Mouse (Mus musculus) heart, adult 18-20 months (tissue): ENCODE data around the gene Mpv17l. TPM values are rescaled to one million over a fixed set of nuclear protein-coding genes. Genes with fewer than 3 reads are reported as not detected.
"Not testable (repeated sequence)": the region's sequence is repeated elsewhere in the genome, so short reads cannot be mapped to it uniquely, and the experiment has no call there.

Experiments used
- DNase-seq, 2 experiments: peaks; one replicate each; pipeline ENCODE4 v3.0.0; 2021 to 2022; ENCODE audit warnings: mixed read lengths in 1 of 2
- total RNA-seq, 2 experiments: library from RNA; stranded (reverse); gene quantifications; 2 replicates each; pipeline ENCODE4 v1.2.3; 2021

Mpv17l gene
- total RNA-seq, 2 experiments from 2014 or later = 1.5 to 1.8 TPM

DNA sequence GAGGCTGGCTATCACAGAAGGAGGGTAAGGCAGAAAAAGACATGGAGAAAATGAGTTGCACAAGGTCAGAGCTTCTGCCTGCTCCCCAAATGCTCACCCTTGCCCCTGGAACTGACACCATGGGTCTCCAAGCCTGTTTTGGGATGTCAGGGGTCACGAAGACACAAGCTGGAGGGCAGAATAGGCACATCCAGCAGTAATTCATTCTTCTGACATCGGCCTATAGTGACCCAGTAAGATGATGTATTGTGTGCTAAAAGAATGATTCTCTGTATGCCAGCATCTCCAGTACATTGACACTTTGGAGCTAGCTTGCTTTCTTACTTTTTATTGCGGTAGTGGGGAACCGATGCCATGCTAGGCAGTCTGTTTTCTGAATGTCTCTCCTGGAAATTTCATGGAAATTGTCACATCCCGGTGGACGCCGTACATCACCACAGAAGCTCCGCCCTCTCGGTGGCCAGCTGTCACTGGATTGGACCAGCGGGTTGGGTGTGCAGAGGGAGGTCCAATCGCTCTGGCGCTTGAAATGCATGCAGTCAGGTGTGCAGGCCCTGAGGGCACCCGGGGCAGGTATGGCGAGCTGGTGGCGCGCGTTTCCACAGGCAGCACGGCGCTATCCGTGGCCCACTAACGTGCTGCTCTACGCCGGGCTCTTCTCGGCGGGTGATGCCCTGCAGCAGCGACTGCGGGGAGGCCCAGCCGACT, 37.3 kb downstream of the Mpv17l start:
- DNase-seq = peak; percentile 12 to 26

DNA sequence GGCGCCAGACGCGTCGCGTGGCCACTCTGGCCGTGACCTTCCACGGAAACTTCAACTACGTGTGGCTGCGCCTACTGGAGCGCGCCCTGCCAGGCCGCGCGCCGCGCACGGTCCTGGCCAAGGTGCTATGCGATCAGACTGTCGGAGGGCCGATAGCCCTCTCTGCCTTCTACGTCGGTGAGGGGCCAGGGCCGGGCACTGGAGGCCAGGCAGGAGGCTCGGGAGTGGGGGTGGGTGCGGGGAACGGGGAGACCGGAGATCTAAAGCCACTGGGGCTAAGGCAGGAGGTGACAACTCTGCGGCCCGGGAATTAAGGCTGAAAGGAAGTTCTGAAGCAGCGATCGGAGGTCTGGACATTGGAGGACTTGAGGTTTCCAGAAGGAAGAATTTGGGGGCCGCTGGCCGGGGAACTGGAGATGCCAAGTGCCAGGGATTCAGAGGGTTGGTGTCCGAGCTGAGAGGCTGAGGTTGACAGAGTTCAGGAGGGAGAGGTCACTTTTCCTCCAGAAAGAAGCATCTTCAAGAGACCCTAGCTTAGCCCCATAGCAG, 38.0 kb downstream of the Mpv17l start:
- DNase-seq = no peak

DNA sequence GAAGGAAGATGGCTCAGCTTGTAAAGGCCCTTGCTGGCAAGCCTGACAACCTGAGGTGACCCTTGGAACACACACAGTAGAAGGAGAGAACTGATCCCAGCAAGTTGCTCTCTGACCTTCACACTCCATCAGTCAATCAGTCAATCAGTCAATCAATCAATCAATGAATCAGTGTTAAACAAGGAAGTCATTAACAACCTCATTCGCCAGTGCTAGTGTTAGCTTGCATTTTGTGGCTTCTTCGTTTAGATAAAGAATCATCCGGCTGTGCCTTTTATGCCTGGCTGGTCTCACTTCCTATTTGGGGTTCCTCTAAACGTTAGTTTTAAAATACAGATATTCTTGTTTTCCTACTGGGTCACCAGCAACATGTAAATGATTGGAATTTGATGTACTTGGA, 41.2 kb downstream of the Mpv17l start:
- no peak for DNase-seq

DNA sequence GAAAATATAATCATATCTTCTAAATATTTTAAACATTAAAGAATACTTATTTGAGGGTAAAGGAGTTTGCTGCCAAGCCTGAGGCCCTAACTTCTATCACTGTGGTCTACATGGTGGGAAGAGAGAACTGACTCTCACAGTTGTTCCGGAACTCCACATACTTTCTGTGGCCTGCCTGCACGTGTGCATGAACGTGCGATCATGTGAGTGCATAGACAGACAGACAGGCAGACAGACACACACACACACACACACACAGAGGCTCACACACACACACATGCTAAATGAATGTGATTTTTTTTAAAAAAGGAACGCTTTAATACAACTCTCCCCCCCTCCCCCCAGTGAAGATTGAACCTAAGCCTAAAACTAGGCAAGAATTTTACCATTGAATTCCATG, 41.8 kb downstream of the Mpv17l start:
- no peak for DNase-seq

DNA sequence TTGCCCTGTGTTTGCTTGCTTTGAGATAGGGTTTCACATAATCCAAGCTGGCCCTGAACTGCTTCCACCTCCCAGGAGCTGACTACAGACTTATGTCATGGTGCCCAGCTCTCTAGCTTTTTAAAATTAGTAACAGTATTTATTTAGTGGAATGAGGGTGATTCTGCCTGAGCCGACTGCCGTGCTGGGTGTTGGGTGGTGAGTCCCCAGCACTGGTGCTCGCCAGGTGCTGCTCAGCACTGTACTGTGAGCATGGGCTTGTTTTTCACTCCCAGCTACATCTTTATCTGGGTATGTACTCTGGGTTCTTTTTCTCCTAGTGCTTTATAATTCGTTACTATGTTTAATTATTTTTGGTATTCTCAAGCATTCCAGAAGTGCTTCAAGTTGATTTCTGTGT, 42.2 kb downstream of the Mpv17l start:
- no peak for DNase-seq

DNA sequence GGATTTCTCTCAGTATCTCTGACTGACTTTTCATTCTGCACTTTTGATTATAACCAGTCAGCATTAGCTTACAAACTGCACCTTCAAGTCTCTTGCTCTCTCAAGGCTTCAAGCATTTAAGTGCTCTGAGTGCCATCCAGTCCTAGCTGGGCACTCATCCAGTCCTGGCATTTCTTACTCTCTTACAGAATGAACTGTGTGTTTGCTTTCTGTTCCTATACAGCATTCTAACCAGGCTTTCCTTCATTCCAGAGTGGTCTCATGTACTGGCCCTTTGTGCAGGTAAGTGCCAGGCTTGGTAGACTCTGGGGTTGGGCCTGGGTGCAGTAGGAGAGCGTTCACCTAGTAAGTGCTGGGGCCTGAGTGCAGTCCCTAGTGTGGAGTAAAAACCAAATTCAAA, 43.3 kb downstream of the Mpv17l start:
- DNase-seq = no peak

DNA sequence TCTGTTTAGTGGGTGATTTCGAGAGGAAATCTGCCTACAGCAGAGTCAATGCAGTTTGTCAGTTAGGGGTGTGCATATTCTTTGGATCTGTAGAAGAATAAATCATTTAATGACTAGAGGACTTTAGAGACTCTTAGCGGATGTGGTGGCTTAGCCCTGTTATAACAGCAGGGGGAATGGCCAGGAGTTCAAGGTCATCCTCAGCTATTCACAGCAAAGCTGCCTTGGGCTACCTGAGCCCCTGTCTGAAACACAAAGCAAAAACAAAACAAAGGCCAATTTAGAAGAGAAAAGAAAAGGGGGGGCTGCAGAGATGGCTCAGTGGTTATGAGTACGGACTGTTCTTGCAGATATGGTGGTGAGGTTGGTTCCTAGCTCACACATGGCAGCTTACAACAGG, 48.3 kb downstream of the Mpv17l start:
- DNase-seq = no peak

DNA sequence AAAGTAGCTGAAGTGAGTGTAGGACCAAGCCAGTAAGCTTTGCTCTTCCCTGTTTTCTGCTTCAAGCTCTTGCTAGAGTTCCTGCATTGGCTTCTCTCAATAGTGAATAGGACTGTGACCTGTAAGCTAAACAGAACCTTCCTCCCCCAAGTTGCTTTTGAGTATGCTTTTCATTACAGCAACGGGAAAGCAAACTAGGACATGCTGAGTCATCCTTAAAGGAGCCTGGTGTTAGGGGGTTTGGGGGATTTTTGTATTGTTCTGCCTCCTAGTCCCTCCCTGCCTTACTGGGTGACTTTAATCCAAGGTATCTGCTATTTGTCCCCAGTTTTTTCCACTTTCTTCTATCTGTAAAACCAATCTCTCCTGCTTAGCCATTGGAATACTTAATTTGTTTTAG, 59.1 kb downstream of the Mpv17l start:
- DNase-seq = no peak

DNA sequence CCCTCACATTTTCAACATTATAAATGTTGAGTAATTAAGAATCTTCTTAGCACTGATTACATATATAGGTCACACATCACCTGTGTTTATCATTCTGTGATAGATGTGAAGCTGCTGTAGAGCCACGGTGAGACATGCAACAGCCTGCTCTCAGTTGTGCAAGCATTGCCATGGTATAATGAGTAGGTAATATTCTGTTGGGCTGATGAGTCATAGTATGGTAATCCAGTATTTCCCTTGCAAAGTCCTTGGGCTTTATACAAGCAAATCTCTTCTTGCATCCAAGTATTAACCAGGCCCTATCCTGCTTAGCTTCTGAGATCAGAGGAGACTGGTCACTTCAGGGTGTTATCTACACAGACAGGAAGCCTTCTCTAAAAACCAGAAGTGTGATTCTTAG, 66.1 kb downstream of the Mpv17l start:
- DNase-seq = no peak

DNA sequence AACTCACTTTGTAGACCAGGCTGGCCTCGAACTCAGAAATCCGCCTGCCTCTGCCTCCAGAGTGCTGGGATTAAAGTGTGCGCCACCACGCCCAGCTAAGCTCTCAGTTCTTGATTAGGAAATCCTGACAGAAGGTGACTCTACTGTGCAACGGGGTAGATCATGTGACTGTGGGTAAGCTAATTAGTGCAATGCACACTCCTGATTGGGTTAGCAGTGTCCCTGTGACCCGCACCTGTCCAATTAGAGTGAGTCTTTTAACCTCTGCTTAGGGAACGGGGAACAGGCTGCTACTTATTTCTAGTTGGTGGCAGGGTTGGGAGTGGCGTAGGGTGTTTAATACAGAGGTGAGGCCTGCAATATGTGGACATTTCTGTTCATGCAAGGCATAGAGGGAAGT, 69.1 kb downstream of the Mpv17l start:
- DNase-seq = no peak

DNA sequence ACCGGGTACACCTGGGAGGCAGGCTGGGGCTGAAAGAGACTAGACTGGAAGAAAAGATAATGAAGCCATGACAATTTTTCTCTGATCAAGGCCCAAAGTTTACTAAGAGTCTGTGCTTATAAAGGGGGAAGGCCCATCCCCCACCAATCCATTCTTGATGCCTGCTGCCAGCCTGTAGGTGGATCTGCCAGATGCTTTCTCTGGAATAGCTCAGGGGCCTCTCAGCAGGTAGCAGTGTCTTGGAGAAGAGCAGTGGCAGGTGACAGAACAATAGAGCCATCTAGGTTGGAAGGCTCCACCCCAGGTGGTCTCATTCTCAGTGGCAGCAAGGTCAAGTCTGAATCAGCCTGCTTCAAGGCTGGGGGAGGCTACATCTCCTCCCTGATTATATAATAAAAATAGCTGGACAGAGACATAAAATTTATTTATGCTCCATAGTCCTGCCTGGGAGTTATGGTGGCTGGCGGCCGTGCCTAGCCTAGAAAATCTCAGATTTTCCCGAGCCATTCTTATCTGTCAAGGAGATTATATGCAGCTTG, 73.5 kb downstream of the Mpv17l start:
- DNase-seq = not testable (repeated sequence)

DNA sequence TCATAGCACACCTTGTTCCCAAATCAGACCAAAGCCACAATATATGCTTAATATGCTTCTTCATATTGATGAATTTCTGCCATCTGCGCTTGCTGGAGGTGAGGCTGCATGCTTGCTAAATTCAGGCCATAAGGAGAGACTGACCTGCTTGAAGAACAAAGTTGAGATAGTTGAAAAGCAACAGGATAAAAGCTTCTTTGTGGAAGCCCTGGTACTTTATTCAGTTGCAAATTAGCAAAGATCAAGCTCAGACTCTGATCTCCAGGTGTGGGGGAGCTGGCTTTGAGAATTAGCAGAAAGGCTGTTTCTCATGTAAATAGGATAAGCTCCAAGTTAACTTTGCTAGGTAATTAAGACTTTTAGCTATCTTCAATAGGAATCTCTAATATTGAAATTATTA, 74.1 kb downstream of the Mpv17l start:
- DNase-seq = not testable (repeated sequence)

DNA sequence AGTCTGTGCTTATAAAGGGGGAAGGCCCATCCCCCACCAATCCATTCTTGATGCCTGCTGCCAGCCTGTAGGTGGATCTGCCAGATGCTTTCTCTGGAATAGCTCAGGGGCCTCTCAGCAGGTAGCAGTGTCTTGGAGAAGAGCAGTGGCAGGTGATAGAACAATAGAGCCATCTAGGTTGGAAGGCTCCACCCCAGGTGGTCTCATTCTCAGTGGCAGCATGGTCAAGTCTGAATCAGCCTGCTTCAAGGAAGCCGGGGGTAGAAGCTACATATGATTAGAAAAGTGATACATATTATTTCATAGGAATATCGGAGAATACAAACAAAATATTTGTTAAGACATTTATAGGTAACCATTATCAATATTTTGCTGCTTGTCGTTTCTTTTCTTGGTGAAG, 78.8 kb downstream of the Mpv17l start:
- DNase-seq = not testable (repeated sequence)

DNA sequence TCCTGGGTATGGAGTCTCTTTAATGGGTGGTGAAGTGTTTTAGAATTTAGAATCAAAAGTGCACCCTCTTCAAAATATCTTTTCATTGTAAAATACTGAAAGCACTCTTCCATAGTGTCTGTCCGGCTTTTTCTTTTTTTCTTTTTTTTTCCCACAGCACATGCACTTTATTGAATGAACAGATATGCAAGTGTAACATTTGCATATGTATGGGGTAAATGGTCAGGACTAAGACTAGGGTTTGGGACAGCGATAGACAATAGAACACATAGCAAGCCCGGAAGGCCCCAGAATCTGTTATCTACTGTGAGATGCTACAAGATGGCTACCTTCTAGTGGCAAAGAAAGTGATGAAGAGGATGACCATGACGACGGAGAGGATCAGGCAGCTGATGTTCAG, 80.2 kb downstream of the Mpv17l start:
- DNase-seq = no peak

DNA sequence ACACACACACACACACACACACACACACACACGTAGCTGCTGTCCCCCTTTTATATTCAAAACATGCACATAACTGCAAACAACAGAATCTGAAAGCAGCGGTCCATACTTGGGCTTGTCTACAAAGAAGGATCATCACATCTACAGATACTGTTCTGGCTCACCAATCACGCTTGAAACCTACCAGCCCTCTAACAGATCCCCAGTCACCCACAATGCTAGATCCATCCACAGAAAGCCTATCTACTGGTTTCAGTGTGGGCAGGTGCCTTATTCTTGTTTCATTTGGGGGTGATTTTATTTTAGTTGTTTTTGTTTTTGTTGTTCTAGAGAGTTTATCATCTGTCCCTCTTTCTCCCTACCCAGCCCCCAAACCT, 83.2 kb downstream of the Mpv17l start:
- no peak for DNase-seq

DNA sequence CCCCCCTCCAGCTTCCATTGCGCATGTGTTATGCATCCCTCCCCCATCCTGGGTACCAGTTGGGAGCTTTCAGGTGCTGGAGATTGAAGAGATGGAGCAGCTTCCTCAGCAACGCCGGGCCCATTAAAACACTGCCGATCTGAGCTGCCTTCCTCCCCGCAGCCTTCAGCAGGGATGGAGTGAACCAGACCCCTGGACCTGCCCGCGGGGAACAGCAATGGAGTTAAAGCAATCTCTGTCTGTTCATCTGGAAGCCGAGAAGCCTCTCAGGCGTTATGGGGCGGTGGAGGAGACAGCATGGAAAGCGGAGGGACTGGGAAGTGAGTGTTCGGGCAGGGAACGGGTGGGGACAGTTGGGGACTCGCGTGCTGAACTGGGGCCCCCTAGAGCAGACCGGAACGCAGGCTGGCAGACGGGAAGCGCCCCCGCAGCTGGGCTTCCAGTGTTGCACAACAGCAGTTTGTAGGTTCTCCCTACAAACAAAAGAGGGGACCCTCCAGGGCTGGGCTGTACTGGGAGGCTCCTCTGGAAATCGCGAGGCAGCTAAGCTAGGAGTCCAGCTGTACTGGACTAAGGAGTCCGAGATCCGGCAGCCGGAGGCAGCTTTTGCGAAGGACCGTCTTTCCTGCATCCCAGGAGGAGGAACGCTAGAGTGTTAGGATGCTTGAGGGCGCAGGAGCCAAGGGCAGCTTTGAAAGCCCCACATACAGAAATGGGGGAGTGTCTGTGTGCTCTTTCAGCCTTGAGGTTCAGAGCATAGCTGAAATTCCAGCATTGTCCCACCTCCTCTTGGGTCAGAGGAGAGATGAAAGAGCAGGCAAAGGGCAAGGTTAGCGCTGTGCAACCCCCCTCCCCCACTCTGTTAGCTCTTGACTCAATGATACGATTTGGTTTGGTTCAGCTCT, 83.9 kb downstream of the Mpv17l start, which contains the start of the genes 2900011O08Rik and Ifitm7:
TSS of gene 2900011O08Rik (plus strand) at position 31 of the 905 bp plus-strand sequence.
TSS of gene Ifitm7 (minus strand) at position 315 of the 905 bp plus-strand sequence.
- no peak for DNase-seq

DNA sequence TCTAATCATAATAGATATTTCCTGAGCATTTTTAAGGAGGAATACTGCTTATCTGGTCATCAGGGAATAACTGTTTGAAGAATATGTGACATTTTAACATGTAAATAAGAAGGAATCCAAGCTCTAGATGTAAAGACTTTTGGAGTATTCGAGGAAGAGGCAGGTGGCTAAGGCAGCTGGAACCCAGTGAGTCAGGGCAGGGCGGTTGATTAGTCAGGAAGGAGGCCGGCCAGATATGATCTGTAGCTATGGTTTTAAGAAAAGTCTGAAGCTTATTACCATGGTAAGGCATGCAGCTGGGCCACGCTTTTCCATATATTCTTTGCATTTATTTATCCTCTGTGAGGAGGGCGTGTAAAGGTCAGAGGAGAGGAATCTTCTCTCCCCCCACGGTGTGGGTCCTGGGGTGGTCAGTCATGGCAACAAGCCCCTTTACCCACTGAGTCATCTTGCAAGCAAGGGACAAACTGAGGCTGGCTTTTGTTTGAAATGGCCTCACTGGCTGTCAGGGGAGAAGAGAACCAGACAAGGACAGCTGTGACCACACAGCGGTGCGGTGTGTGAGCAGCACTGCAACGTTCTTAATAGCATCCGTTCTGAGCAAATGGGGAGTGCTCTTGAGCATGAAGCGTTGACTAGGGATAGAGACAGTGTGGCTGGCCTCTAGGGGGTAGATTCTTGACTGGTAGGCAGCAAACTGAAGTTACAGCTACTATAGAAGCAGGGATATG, 89.7 kb downstream of the Mpv17l start:
- DNase-seq = no peak

DNA sequence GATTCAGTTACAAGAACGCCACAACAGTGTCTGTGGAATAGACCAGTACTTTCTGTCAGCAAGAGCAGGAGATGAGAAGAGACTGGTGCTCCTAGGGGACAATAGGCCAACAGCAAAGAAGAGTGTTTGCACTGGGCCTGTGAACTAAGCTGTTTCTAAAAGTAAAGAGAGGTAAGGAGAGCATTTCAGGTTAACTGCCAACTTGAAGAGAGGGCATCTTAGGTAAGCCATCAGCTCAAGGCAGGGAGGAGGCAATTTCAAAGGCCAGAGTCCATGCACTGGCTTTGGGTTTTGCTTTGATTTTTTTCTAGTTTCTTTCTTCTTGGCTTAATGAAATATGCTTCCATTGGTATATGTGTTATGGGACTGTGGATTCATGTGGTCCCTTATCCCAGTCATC, 91.1 kb downstream of the Mpv17l start:
- no peak for DNase-seq

DNA sequence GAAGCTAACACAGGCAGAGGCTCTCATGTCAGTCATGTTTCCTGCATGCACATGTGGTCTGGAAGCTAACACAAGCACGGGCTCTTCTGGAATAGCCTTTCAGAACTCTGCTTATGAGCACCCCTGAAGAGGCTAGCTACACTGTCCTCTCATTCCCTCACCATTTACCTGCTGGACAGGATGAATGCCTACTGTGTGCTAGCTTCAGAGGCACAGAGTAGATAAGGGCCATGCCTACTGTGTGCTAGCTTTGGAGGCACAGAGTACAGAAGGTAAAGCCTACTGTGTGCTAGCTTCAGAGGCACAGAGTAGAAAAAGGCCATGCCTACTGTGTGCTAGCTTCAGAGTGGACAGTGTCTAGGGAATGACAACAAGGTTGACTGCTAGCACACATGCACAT, 91.5 kb downstream of the Mpv17l start:
- DNase-seq = no peak
